Mouse (Mus musculus) T-helper 17 cell (primary cell): ENCODE measurements at regions not wholly inside any gene's neighbourhood (a gene's known extent, or its start where the extent isn't known, plus 50 kb on each side); places are given as distances from the start of the nearest gene placed in this dataset.

ENCODE experiments used
- in situ Hi-C, 2 experiments: fragments of 300-600 bp; cut with MboI, MseI; formaldehyde crosslinking; loops; 1 replicate in 1 of 2; 2 replicates in 1 of 2; pipeline ENCODE4 v1.15.1; 2025; ENCODE audit warnings: high pct_unique_total_duplicates in 2 of 2

GRCm38 (mm10) chr3:50761766-50762165 is 318.4 kb upstream of the Slc7a11 start:
- in situ Hi-C loops: no loop called here

DNA sequence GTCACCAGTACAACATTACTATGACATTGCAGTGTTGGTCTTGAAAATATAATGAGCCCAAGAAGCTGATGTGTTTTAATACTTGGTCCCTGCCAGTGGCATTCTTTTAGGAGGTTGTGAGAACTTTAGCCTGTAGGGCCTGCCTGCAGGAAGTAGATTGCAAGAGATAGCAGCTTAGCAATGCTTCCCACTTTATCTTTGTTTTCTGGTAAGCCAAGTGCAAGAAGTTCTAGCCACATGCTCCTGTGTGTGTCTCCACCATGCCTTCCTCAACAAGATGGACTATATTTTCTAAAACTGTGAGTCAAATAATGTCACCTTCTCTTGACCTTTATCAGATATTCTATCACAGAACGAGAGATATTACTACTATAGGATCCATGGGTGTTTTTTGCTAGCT is 314.7 kb upstream of the Slc7a11 start:
- in situ Hi-C loops: loop anchor here (5.0 kb wide), 2 partner anchors 59 to 64 kb away; no protein-coding TSS in a partner anchor

- in situ Hi-C loops: loop anchor here in 1 of 2 experiments (10.0 to 25.0 kb wide), 2 partner anchors 475 to 1258 kb away; partner anchors contain the start of gene Noct
These were observed 293.8 kb upstream of the Slc7a11 start for GRCm38 (mm10) chr3:50737173-50737572.

- in situ Hi-C loops: loop anchor here in 1 of 2 experiments (25.0 kb wide), 1 partner anchor 443 kb away; no protein-coding TSS in a partner anchor
These were observed 275.6 kb upstream of the Slc7a11 start for GRCm38 (mm10) chr3:50719035-50719434.

DNA sequence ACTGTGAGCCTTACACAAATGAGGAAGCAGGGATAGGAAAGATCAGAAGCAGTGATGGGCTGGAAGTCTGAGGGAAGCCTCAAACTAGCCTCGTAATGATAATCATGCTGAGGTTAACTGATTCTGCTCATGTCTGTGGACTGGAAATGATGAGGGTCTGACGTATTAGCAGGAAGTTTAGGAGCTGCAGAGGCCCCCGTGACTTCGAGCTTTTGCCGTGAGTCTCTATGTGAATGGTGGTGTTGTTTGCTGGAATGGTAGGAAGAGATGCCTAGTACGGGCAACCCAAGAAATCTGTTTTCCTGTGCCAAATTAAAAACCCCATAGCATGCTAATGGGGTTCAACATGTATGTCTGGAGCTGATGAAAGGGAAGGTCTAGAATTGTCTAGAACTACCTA is 270.0 kb upstream of the Slc7a11 start:
- in situ Hi-C loops: loop anchor here in 1 of 2 experiments (25.0 kb wide), 1 partner anchor 449 kb away; no protein-coding TSS in a partner anchor

DNA sequence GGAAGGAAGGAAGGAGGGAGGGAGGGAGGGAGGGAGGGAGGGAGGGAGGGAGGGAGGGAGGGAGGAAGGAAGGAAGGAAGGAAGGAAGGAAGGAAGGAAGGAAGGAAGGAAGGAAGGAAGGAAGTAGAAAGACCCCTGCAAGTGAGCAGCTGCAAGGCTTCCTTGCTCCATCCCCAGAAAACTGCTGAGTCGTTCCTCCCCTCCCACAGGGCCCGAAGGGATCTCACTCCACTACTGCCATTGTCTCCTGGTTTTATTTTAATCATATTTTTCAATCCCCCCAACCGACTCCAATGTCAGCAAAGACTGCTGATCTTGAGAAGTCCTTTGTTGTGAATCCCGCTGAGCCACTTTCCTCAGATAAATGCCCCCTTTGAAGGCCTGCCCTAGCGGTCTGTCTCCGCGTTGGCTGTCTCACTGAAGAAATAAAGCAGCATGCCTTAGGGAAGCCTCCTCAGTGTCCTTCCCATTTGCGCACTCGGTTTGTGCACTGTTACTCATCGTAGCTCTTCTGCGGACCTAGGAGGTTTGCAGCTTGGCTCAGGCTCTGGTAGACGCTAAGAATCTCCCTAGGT is 266.1 kb upstream of the Slc7a11 start:
- in situ Hi-C loops: loop anchor here in 1 of 2 experiments (25.0 kb wide), 1 partner anchor 453 kb away; no protein-coding TSS in a partner anchor

DNA sequence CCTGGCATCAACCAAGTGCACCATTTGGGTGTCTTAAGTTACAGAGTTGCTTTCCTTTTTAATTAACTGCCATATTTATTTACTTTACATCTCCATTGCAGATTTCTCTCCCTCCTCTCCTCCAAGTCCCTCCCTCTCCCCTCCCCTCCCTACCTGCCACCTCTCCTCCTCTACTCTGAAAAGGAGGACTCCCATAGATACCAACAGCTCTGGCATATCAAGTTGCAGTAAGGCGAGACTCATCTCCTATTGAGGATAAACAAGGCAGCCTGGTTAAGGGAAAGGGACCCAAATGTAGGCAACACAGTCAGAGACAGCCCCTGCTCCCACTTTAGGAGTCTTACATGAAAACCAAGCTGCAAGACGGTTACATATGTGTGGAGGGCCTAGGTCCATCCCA is 263.3 kb upstream of the Slc7a11 start:
- in situ Hi-C loops: loop anchor here in 1 of 2 experiments (25.0 kb wide), 1 partner anchor 456 kb away; no protein-coding TSS in a partner anchor

- in situ Hi-C loops: loop anchor here in 1 of 2 experiments (5.0 kb wide), 1 partner anchor 322 kb away; no protein-coding TSS in a partner anchor
These were observed 251.7 kb upstream of the Slc7a11 start for GRCm38 (mm10) chr3:50694904-50695680.

- in situ Hi-C loops: loop anchor here in 1 of 2 experiments (5.0 kb wide), 1 partner anchor 323 kb away; no protein-coding TSS in a partner anchor
These were observed 251.1 kb upstream of the Slc7a11 start for GRCm38 (mm10) chr3:50694497-50694896.

DNA sequence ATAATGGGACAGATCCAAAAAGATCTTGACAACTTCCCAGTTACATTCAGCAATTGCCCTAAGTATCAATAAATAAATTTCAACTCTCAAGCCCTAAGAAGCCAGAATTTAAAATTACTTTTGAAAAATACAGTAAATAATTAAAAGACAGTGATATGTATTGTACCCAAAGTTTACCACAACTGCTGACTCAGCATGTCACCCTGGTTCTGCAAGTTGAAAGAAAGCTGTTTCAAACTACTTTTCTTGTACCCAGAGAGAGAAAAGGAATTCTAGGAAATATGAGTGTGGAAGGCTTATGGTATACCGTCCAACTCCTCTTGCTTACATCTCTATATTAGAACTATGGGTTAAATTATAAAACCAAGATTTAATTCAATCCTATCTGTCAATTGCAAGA is 248.9 kb upstream of the Slc7a11 start:
- in situ Hi-C loops: loop anchor here in 1 of 2 experiments (5.0 kb wide), 1 partner anchor 325 kb away; no protein-coding TSS in a partner anchor

DNA sequence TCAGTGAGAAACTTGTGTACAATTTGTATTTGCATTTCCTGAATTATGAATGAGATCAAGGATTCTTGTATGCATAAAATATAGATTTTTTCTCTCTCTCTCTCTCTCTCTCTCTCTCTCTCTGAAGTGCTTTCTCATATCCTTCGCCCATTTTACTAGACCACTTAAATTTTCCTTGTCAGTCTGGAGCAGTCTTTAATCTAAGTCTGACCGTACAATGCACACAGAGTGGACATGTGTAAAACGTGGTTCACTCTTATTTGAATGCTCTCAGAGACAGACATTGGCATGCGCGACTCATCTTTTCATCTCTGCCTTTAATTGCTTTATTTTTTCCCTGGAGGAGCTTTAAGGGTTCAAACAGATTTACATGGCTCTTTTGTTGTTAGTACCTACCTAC is 247.3 kb upstream of the Slc7a11 start:
- in situ Hi-C loops: loop anchor here in 1 of 2 experiments (5.0 kb wide), 1 partner anchor 327 kb away; no protein-coding TSS in a partner anchor

GRCm38 (mm10) chr3:50689375-50689774 is 246.0 kb upstream of the Slc7a11 start:
- in situ Hi-C loops: loop anchor here in 1 of 2 experiments (10.0 kb wide), 2 partner anchors 125 to 1455 kb away; no protein-coding TSS in a partner anchor

- in situ Hi-C loops: loop anchor here in 1 of 2 experiments (10.0 kb wide), 2 partner anchors 127 to 1453 kb away; no protein-coding TSS in a partner anchor
These were observed 244.3 kb upstream of the Slc7a11 start for GRCm38 (mm10) chr3:50687755-50688154.

- in situ Hi-C loops: no loop called here
These were observed 235.2 kb upstream of the Slc7a11 start for GRCm38 (mm10) chr3:50678611-50678988.

DNA sequence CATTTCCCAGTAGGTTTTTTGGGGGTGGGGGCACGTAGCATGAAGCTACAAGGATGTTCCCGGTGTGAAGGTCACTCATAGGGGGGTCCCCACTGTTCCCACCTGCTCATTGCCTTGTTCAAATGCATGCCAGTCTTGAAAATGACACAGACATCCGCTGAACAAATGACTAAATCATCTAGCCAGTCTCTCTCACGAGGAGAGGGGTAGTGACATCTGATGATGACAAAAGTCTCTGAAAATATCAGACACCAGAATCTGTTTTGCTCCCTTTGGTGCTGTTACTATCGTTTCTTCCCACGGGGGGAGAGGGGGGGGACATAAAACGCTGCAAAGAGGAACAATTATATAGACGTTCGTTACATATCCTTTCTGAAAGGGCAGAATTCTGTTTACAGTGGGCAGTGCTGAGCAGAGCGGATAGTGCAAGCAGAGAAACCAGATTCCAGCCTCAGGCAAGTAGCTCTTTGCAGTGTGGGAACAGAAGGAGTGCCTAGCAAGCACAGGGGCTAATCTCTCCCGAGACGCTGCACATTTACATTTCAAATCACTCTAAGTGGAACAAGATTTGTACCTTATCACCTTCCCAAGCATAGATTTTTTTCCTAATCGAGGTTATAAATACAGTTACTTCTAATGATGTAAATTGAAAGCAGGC is 234.7 kb upstream of the Slc7a11 start:
- in situ Hi-C loops: no loop called here

- in situ Hi-C loops: no loop called here
These were observed 232.4 kb upstream of the Slc7a11 start for GRCm38 (mm10) chr3:50675769-50676168.

DNA sequence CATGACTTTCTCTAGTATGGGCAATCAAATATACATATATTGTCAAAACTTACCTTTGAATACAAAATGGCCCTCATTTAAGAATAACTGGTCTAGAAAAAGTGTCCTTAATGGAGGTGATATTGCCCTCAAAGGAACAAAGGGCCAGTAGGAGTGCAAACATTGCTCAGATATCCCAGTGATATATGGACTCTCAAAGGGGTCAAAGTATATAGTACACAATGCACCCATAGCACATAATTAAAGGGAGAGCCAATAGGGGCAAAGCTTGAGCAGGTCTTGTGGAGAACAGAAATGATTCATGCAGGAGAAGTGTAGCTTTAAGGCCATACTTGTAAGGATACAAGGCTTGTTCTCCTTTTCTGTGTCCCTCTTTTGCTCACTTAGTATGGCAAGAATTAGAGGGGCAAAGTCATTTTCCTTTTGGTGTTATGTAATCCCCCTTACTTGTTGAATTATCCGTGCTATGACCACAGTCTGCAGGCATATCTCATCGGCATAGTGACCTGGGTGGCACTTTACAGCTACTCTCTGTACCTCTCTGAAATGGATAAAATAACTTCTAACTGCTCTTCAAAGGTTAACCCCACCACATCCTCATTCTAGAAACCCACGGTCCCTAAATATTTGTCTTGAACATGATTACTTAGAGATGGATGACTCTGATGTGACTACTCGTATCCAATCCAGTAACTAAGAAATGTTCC is 231.6 kb upstream of the Slc7a11 start:
- in situ Hi-C loops: no loop called here

- in situ Hi-C loops: no loop called here
These were observed 221.9 kb upstream of the Slc7a11 start for GRCm38 (mm10) chr3:50665316-50665715.

- in situ Hi-C loops: no loop called here
These were observed 217.6 kb upstream of the Slc7a11 start for GRCm38 (mm10) chr3:50660966-50661365.

GRCm38 (mm10) chr3:50660566-50660965 is 217.2 kb upstream of the Slc7a11 start:
- in situ Hi-C loops: no loop called here

DNA sequence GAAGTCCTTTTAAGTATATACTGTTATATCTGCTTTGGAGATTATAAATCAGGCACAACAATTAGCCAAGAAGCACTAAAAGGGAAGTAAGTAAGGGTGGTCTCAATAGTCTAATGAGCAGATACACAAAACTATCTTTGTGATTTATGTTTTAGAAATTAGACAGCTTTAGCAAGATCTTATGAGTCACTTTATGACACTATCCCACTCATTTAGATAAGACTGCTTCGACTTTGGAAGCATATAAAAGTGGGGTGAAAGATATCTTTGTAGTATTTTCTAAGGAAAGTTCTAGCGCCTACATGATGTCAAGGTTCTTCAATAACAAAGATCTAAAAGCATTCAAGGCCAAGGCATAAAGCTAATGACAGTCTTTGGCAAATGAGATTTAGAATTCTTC is 214.5 kb upstream of the Slc7a11 start:
- in situ Hi-C loops: no loop called here
